Mouse (Mus musculus): ENCODE measurements around the gene 1700123K08Rik. TPM values are rescaled to one million over a fixed set of nuclear protein-coding genes. Genes with fewer than 3 reads are reported as not detected.
"Not testable (repeated sequence)": the region's sequence is repeated elsewhere in the genome, so short reads cannot be mapped to it uniquely, and the experiment has no call there.

1700123K08Rik gene
- not detected in 2 replicates for polyA plus RNA-seq (2014; fragmentation: Nextera tagmentation; extraction: Ambion mirVana)

- H3K27me3 ChIP-seq (ENCODE audit: control insufficient read depth, insufficient read depth, low read length); H3K9me3 ChIP-seq (ENCODE audit: control insufficient read depth, low read length); H3K9ac ChIP-seq (ENCODE audit: low read length); ATAC-seq (ENCODE audit: insufficient number of reproducible peaks, insufficient read depth, low FRiP score, low read depth); H3K36me3 ChIP-seq (ENCODE audit: control insufficient read depth, insufficient read depth, low read length); H3K27ac ChIP-seq (replicated peaks in 1 of 2; ENCODE audit: control insufficient read depth in 1 of 2, insufficient read depth in 1 of 2, low read depth in 2 of 2, low read length in 2 of 2); H3K4me2 ChIP-seq (ENCODE audit: low read length); H3K4me3 ChIP-seq (ENCODE audit: control insufficient read depth in 1 of 2, insufficient read depth in 1 of 2, low read depth in 1 of 2, low read length in 2 of 2); H3K4me1 ChIP-seq (ENCODE audit: control insufficient read depth in 2 of 2, insufficient read depth in 2 of 2, low read length in 2 of 2): not testable (repeated sequence)
- WGBS: 72% methylated on average over 2 of the region's 2 CpGs
These were observed at the start of gene 1700123K08Rik for GRCm38 (mm10) chr5:138564612-138565011. TSS of gene 1700123K08Rik (minus strand) at chr5:138564712.

DNA sequence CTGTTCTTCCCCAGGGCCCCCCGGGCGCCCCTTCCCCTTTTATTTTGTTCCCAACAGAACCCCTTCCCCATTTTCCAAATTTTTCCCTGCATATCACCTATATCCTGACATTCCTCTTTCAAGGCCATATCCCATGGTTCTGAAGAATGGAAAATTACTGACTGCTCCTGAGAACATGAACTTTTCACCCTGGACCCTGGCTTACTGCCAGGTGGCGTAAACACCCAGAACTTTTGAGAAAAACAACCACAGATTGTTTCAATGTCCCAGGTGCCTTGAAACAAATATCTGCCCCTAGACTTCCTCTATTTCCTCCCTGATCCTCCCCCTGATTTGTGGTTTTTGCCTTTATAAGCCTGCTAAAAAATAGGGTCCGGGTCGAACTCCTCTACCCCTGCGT, 22.9 kb upstream of the 1700123K08Rik start:
- H3K4me1 ChIP-seq (ENCODE audit: control insufficient read depth in 2 of 2, insufficient read depth in 2 of 2, low read length in 2 of 2): no peaks in the 10 kb centered on the region
- no peak for ATAC-seq (ENCODE audit: insufficient number of reproducible peaks, insufficient read depth, low FRiP score, low read depth)
- no peaks in the 10 kb centered on the region for H3K27me3 ChIP-seq (ENCODE audit: control insufficient read depth, insufficient read depth, low read length)
- H3K9ac ChIP-seq (ENCODE audit: low read length): no peak overlapping the region
- H3K9me3 ChIP-seq (ENCODE audit: control insufficient read depth, low read length): peaks cover 8% of the 10 kb centered on the region
- H3K4me2 ChIP-seq (ENCODE audit: low read length): no peak overlapping the region
- WGBS: 87% methylated on average over 6 of the region's 6 CpGs
- no peak overlapping the region for H3K4me3 ChIP-seq (ENCODE audit: control insufficient read depth in 1 of 2, insufficient read depth in 1 of 2, low read depth in 1 of 2, low read length in 2 of 2)
- H3K36me3 ChIP-seq (ENCODE audit: control insufficient read depth, insufficient read depth, low read length): no peaks in the 10 kb centered on the region
- H3K27ac ChIP-seq (replicated peaks in 1 of 2; ENCODE audit: control insufficient read depth in 1 of 2, insufficient read depth in 1 of 2, low read depth in 2 of 2, low read length in 2 of 2): no peak overlapping the region

DNA sequence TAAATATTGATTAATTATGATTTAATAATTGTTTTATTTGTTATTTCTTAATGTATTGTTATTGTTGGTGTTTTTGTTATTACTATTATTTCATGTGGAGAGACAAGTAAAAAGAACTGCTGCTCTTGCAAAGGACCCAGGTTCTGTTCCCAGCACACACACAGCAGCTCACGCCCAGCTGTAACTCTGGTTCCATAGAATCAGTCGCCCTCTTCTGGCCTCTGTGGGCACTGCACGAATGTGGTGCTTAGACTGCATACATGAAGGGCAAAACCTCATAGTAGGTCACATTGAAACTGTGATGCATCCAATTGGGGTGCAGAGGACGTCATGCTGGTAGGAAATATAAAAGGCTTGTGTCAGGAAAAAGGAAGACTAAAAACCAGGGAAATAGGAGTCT, 7.1 kb upstream of the 1700123K08Rik start:
- Histone ChIP-seq H3K27me3 (ENCODE audit: control insufficient read depth, insufficient read depth, low read length) (no peaks in the 10 kb centered on the region), H3K9me3 (ENCODE audit: control insufficient read depth, low read length) (no peaks in the 10 kb centered on the region), H3K4me2 (ENCODE audit: low read length) (no peak overlapping the region), H3K27ac (replicated peaks in 1 of 2; ENCODE audit: control insufficient read depth in 1 of 2, insufficient read depth in 1 of 2, low read depth in 2 of 2, low read length in 2 of 2) (no peak overlapping the region), H3K4me1 (ENCODE audit: control insufficient read depth in 2 of 2, insufficient read depth in 2 of 2, low read length in 2 of 2) (no peaks in the 10 kb centered on the region), H3K9ac (ENCODE audit: low read length) (no peak overlapping the region), H3K4me3 (ENCODE audit: control insufficient read depth in 1 of 2, insufficient read depth in 1 of 2, low read depth in 1 of 2, low read length in 2 of 2) (no peak overlapping the region), H3K36me3 (ENCODE audit: control insufficient read depth, insufficient read depth, low read length) (no peaks in the 10 kb centered on the region)
- ATAC-seq (ENCODE audit: insufficient number of reproducible peaks, insufficient read depth, low FRiP score, low read depth): no peak
- 43% methylated on average over 4 of the region's 4 CpGs for WGBS

DNA sequence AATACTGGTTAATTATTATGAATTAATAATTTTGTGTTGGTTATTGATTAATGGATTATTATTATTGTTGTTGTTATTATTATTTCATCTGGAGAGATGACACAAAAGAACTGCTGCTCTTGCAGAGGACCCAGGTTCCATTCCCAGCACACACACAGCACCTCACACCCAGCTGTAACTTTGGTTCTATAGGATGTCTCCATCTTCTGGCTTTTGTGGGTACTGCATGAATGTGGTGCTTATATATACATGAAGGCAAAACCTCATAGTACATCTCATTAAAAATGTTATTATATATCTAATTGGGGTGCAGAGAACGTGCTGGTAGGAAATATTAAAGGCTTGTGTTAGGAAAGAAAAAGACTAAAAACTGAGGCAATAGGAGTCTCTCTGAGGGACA, 11.8 kb downstream of the 1700123K08Rik start:
- Histone ChIP-seq H3K9ac (ENCODE audit: low read length) (no peak overlapping the region), H3K27ac (replicated peaks in 1 of 2; ENCODE audit: control insufficient read depth in 1 of 2, insufficient read depth in 1 of 2, low read depth in 2 of 2, low read length in 2 of 2) (no peak overlapping the region), H3K27me3 (ENCODE audit: control insufficient read depth, insufficient read depth, low read length) (no peaks in the 10 kb centered on the region), H3K4me2 (ENCODE audit: low read length) (no peak overlapping the region), H3K36me3 (ENCODE audit: control insufficient read depth, insufficient read depth, low read length) (no peaks in the 10 kb centered on the region), H3K4me1 (ENCODE audit: control insufficient read depth in 2 of 2, insufficient read depth in 2 of 2, low read length in 2 of 2) (no peaks in the 10 kb centered on the region), H3K9me3 (ENCODE audit: control insufficient read depth, low read length) (no peaks in the 10 kb centered on the region), H3K4me3 (ENCODE audit: control insufficient read depth in 1 of 2, insufficient read depth in 1 of 2, low read depth in 1 of 2, low read length in 2 of 2) (no peak overlapping the region)
- 52% methylated on average over 1 of the region's 1 CpGs for WGBS
- no peak for ATAC-seq (ENCODE audit: insufficient number of reproducible peaks, insufficient read depth, low FRiP score, low read depth)

- no peaks in the 10 kb centered on the region for H3K36me3 ChIP-seq (ENCODE audit: control insufficient read depth, insufficient read depth, low read length)
- 63% methylated on average over 1 of the region's 1 CpGs for WGBS
- no peak overlapping the region for H3K9ac ChIP-seq (ENCODE audit: low read length)
- H3K4me1 ChIP-seq (ENCODE audit: control insufficient read depth in 2 of 2, insufficient read depth in 2 of 2, low read length in 2 of 2): no peaks in the 10 kb centered on the region
- no peak overlapping the region for H3K4me2 ChIP-seq (ENCODE audit: low read length)
- H3K4me3 ChIP-seq (ENCODE audit: control insufficient read depth in 1 of 2, insufficient read depth in 1 of 2, low read depth in 1 of 2, low read length in 2 of 2): no peak overlapping the region
- no peaks in the 10 kb centered on the region for H3K9me3 ChIP-seq (ENCODE audit: control insufficient read depth, low read length)
- H3K27me3 ChIP-seq (ENCODE audit: control insufficient read depth, insufficient read depth, low read length): no peaks in the 10 kb centered on the region
- no peak for ATAC-seq (ENCODE audit: insufficient number of reproducible peaks, insufficient read depth, low FRiP score, low read depth)
- no peak overlapping the region for H3K27ac ChIP-seq (replicated peaks in 1 of 2; ENCODE audit: control insufficient read depth in 1 of 2, insufficient read depth in 1 of 2, low read depth in 2 of 2, low read length in 2 of 2)
These were observed 32.0 kb downstream of the 1700123K08Rik start for GRCm38 (mm10) chr5:138532491-138532890.

Small RNA genes within 50 kb of the gene (microRNA-seq; reads per million reads assigned to microRNA genes)
- not detected for gene Gm24082

Other genes starting within 250 kb of the 1700123K08Rik start
- 0.26 TPM in 1 of 2 replicates, not detected in the other for gene Pvrig, start 222.8 kb downstream of the 1700123K08Rik start, polyA plus RNA-seq (2014; fragmentation: Nextera tagmentation; extraction: Ambion mirVana)
- gene Zfp157, start 123.2 kb downstream of the 1700123K08Rik start, polyA plus RNA-seq (2014; fragmentation: Nextera tagmentation; extraction: Ambion mirVana): 23.8 and 24.9 TPM in 2 replicates
- 46.0 and 49.4 TPM in 2 replicates for gene Zfp68, start 55.0 kb upstream of the 1700123K08Rik start, polyA plus RNA-seq (2014; fragmentation: Nextera tagmentation; extraction: Ambion mirVana)
- 7.1 TPM in 2 replicates for gene A430033K04Rik, start 58.1 kb upstream of the 1700123K08Rik start, polyA plus RNA-seq (2014; fragmentation: Nextera tagmentation; extraction: Ambion mirVana)
- gene Fam20c, start 189.8 kb upstream of the 1700123K08Rik start, polyA plus RNA-seq (2014; fragmentation: Nextera tagmentation; extraction: Ambion mirVana): 7.7 and 8.7 TPM in 2 replicates